Comparison of ENCODE assay signal across 10 mouse cellular contexts in the genomic region with DNA sequence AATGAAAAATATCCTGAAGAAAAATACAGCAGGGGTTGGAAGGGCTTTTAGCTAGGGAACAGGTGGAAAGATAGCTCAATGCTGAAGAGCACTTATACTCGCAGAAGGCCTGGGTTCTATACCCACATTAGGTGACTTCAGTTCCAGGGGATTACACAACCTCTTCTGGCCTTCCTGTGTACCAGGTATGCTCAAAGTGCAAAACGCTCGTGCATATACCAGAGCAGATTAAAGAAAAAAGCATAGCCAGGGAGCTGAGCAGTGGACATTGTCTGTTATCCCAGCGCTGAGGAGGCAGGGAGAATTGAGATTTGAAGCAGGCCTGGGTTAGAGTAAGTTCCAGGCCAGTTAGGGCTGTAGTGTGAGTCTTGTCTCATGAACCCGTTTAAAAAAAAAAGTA. TPM values are rescaled to one million over a fixed set of nuclear protein-coding genes. Genes with fewer than 3 reads are reported as not detected.
DNase-seq lines count a peak whose midpoint lies in the region; ATAC-seq lines count a peak whose summit lies in the region.
"Had no signal": no experiment of that assay in that cellular context is flagged by ENCODE, and none has a peak within 500 bp of the region (broad histone marks: within the 10 kb centered on the region; RNA-seq: fewer than 3 reads in every experiment).

No protein-coding gene starts in this region.

- DNase-seq in lung, postnatal 36 days: no peak
- DNase-seq in adrenal gland, adult 18-20 months (ENCODE audit: low spot score in 2 of 2): no peak
- no peak for DNase-seq in ovary, adult 18-20 months (ENCODE audit: low spot score)
- DNase-seq in testis, postnatal 10 days (ENCODE audit: low spot score): no peak
- DNase-seq: adrenal gland, postnatal 14 days; thymus, adult 2 months had no signal

- H3K4me2 ChIP-seq in lung, embryonic 15.5 days: peak overlapping the region; percentile 71
- peak overlapping the region; percentile 67 for H3K4me2 ChIP-seq in forebrain, embryonic 12.5 days
- H3K4me2 ChIP-seq in limb, embryonic 12.5 days: peak overlapping the region; percentile 73
- peak overlapping the region; percentile 73 for H3K4me2 ChIP-seq in neural tube, embryonic 15.5 days

- peak overlapping the region; percentile 97 for H3K9ac ChIP-seq in lung, embryonic 15.5 days
- H3K9ac ChIP-seq in forebrain, embryonic 12.5 days: peak overlapping the region; percentile 95
- no peak overlapping the region; the same call in none of the 2 replicates for H3K9ac ChIP-seq in limb, embryonic 12.5 days (replicated peaks)
- H3K9ac ChIP-seq in neural tube, embryonic 15.5 days (replicated peaks): peak overlapping the region; percentile 74

- WGBS in lung, embryonic 15.5 days: 43% methylated on average over 5 of the region's 5 CpGs
- 66% methylated on average over 5 of the region's 5 CpGs for WGBS in forebrain, embryonic 12.5 days
- 75% methylated on average over 5 of the region's 5 CpGs for WGBS in limb, embryonic 12.5 days
- WGBS in neural tube, embryonic 15.5 days: 71% methylated on average over 5 of the region's 5 CpGs

- H3K27ac ChIP-seq in lung, embryonic 15.5 days: no peak overlapping the region
- no peak overlapping the region for H3K27ac ChIP-seq in forebrain, embryonic 12.5 days
- no peak overlapping the region for H3K27ac ChIP-seq in limb, embryonic 12.5 days
- H3K27ac ChIP-seq in neural tube, embryonic 15.5 days (replicated peaks): no peak overlapping the region

- no peak for ATAC-seq in lung, embryonic 15.5 days (ENCODE audit: borderline replicate concordance, extremely low read depth, low FRiP score, low TSS enrichment)
- ATAC-seq in forebrain, embryonic 12.5 days (ENCODE audit: low FRiP score): no peak
- ATAC-seq in limb, embryonic 12.5 days (ENCODE audit: insufficient number of reproducible peaks, insufficient read depth, low FRiP score, low TSS enrichment, low read depth): no peak
- no peak for ATAC-seq in neural tube, embryonic 15.5 days (ENCODE audit: low FRiP score)

- H3K4me1 ChIP-seq in lung, embryonic 15.5 days: peaks cover 29% of the 10 kb centered on the region
- H3K4me1 ChIP-seq in forebrain, embryonic 12.5 days: peaks cover 28% of the 10 kb centered on the region
- H3K4me1 ChIP-seq in limb, embryonic 12.5 days (replicated peaks): peaks cover 25% of the 10 kb centered on the region
- H3K4me1 ChIP-seq in neural tube, embryonic 15.5 days: peaks cover 24% of the 10 kb centered on the region

- peak overlapping the region; percentile 99 for H3K4me3 ChIP-seq in lung, embryonic 15.5 days
- H3K4me3 ChIP-seq in forebrain, embryonic 12.5 days (replicated peaks): peak overlapping the region; percentile 94
- H3K4me3 ChIP-seq in limb, embryonic 12.5 days (replicated peaks): peak overlapping the region; percentile 98
- H3K4me3 ChIP-seq in neural tube, embryonic 15.5 days (replicated peaks): peak overlapping the region; percentile 78

- no peaks in the 10 kb centered on the region for H3K36me3 ChIP-seq in lung, embryonic 15.5 days
- no peaks in the 10 kb centered on the region for H3K36me3 ChIP-seq in forebrain, embryonic 12.5 days (replicated peaks)
- H3K36me3 ChIP-seq in limb, embryonic 12.5 days: peaks cover 3% of the 10 kb centered on the region; the same call in 1 of the 2 replicates
- no peaks in the 10 kb centered on the region for H3K36me3 ChIP-seq in neural tube, embryonic 15.5 days

- no peaks in the 10 kb centered on the region for H3K9me3 ChIP-seq in lung, embryonic 15.5 days
- H3K9me3 ChIP-seq in forebrain, embryonic 12.5 days: no peaks in the 10 kb centered on the region
- no peaks in the 10 kb centered on the region for H3K9me3 ChIP-seq in limb, embryonic 12.5 days
- no peaks in the 10 kb centered on the region for H3K9me3 ChIP-seq in neural tube, embryonic 15.5 days (replicated peaks)

- H3K27me3 ChIP-seq in lung, embryonic 15.5 days: no peaks in the 10 kb centered on the region
- no peaks in the 10 kb centered on the region for H3K27me3 ChIP-seq in forebrain, embryonic 12.5 days
- no peaks in the 10 kb centered on the region for H3K27me3 ChIP-seq in limb, embryonic 12.5 days
- no peaks in the 10 kb centered on the region for H3K27me3 ChIP-seq in neural tube, embryonic 15.5 days (replicated peaks)

RNA-seq across cellular contexts. Expression of a gene that starts 1.4 kb away (rescaled TPM):
- polyA plus RNA-seq in lung, embryonic 15.5 days (2015; fragmentation: Nextera tagmentation; extraction: Ambion mirVana): 56.2 and 57.3 TPM in 2 replicates
- 72.6 and 76.1 TPM in 2 replicates for polyA plus RNA-seq in forebrain, embryonic 12.5 days (2016; fragmentation: Nextera tagmentation; extraction: Ambion mirVana)
- 85.5 and 89.9 TPM in 2 replicates for polyA plus RNA-seq in limb, embryonic 12.5 days (2016; fragmentation: Nextera tagmentation; extraction: Ambion mirVana)
- 43.1 and 45.3 TPM in 2 replicates for polyA plus RNA-seq in neural tube, embryonic 15.5 days (2015; fragmentation: Nextera tagmentation; extraction: Ambion mirVana)
- 10 to 100 TPM; 64.2 to 80.5 TPM for total RNA-seq in adrenal gland, adult 18-20 months (2021)

RNA-seq across cellular contexts. Expression of a gene that starts 47.7 kb away (rescaled TPM):
- 23.4 and 25.6 TPM in 2 replicates for polyA plus RNA-seq in lung, embryonic 15.5 days (2015; fragmentation: Nextera tagmentation; extraction: Ambion mirVana)
- polyA plus RNA-seq in forebrain, embryonic 12.5 days (2016; fragmentation: Nextera tagmentation; extraction: Ambion mirVana): 39.7 and 56.7 TPM in 2 replicates
- polyA plus RNA-seq in limb, embryonic 12.5 days (2016; fragmentation: Nextera tagmentation; extraction: Ambion mirVana): 28.4 and 37.1 TPM in 2 replicates
- polyA plus RNA-seq in neural tube, embryonic 15.5 days (2015; fragmentation: Nextera tagmentation; extraction: Ambion mirVana): 25.1 and 31.3 TPM in 2 replicates
- 10 to 100 TPM; 28.6 to 32.5 TPM for total RNA-seq in adrenal gland, adult 18-20 months (2021)
